Mouse (Mus musculus) layer of hippocampus, postnatal 14 days (tissue): ENCODE results near the gene H2-M11. TPM values are rescaled to one million over a fixed set of nuclear protein-coding genes. Genes with fewer than 3 reads are reported as not detected.

Experiments
- DNase-seq, 2 experiments: peaks; one replicate each; pipeline ENCODE4 v3.0.0; 2021 to 2022; ENCODE audit warnings: low spot score in 2 of 2, mixed read lengths in 1 of 2
- long read RNA-seq, 2 experiments: library from polyadenylated mRNA; stranded (forward); transcript quantifications; one replicate each; pipeline ENCODE4 v2.0.0; 2021
- total RNA-seq, 2 experiments: library from RNA; stranded (reverse); gene quantifications; 2 replicates each; pipeline ENCODE4 v1.2.3; 2021

Gene H2-M11
- not detected for total RNA-seq
- long read RNA-seq, experiment 1, result 0 reads
- long read RNA-seq, experiment 2, result 0 reads

GRCm38 (mm10) chr17:36546775-36547174 is at the start of gene H2-M11:
H2-M11 (plus strand) TSS chr17:36547075.
- no peak for DNase-seq

DNA sequence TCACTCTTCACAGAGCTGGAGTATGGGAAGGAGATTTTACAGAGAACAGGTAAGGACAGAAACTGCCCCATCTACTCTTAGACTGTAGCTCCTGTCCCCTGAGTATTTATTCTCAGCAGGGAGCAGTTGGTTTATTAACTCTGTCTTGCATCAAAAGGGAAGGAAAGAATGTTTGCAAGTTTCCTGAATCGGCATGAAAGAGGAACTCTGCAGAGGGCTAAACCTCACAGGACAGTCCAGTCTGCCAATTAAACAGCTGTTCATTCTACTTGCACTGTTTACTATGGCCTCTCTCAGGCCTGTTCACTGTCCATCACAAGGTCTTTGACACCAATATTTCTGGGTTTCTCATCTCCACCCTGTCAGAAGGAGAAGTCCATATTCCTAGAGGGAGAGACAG is 46.4 kb upstream of the H2-M11 start:
- no peak for DNase-seq

- no peak for DNase-seq
Observed at GRCm38 (mm10) chr17:36503910-36504309, 43.0 kb upstream of the H2-M11 start.

Other genes starting within 250 kb of the H2-M11 start
- not detected for gene H2-M10.1, start 220.9 kb upstream of the H2-M11 start, total RNA-seq
- not detected for gene H2-M10.3, start 178.7 kb upstream of the H2-M11 start, total RNA-seq
- not detected for gene H2-M10.4, start 84.7 kb upstream of the H2-M11 start, total RNA-seq
- gene H2-M9, start 95.6 kb downstream of the H2-M11 start, total RNA-seq, result not detected
- not detected for gene H2-M1, start 125.1 kb downstream of the H2-M11 start, total RNA-seq
- not detected for gene H2-M10.5, start 225.8 kb downstream of the H2-M11 start, total RNA-seq